Mouse (Mus musculus): ENCODE measurements around the gene Pds5a. TPM values are rescaled to one million over a fixed set of nuclear protein-coding genes. Genes with fewer than 3 reads are reported as not detected.

Pds5a gene
- polyA plus RNA-seq (2012; rRNA removed) (90.6 and 90.8 TPM in 2 replicates), polyA plus RNA-seq (2014; fragmentation: Nextera tagmentation; extraction: Ambion mirVana) (82.7 and 95.3 TPM in 2 replicates)

GRCm38 (mm10) chr5:65697836-65698758 lies at the start of gene Pds5a:
Gene Pds5a (minus strand): TSS chr5:65698273.
- peak; percentile 88 for DNase-seq (ENCODE audit: low spot score)
- H3K27ac ChIP-seq (replicated peaks; ENCODE audit: low read depth, low read length): peak within 1 kb of the TSS; percentile 90
- peaks cover 10% of the 10 kb centered on the region for H3K4me1 ChIP-seq (ENCODE audit: control insufficient read depth, insufficient read depth, low read length)
- WGBS: 0% methylated on average over 41 of the region's 140 CpGs
- H3K4me3 ChIP-seq (replicated peaks; ENCODE audit: low read length): peak within 1 kb of the TSS; percentile 98
- peak; percentile 90 for ATAC-seq (ENCODE audit: low FRiP score, low read depth)
- no peaks in the 10 kb centered on the region for H3K27me3 ChIP-seq (ENCODE audit: control insufficient read depth, insufficient read depth, low read length)
- H3K9ac ChIP-seq (ENCODE audit: low read depth, low read length, severe bottlenecking): peak within 1 kb of the TSS; percentile 97
- no peaks in the 10 kb centered on the region for H3K9me3 ChIP-seq (ENCODE audit: control insufficient read depth, low read length)
- peak within 1 kb of the TSS; percentile 70 for H3K4me2 ChIP-seq (replicated peaks; ENCODE audit: low read depth, low read length, severe bottlenecking)
- peaks cover 15% of the 10 kb centered on the region; the same call in 1 of the 2 replicates for H3K36me3 ChIP-seq (ENCODE audit: control insufficient read depth, insufficient read depth, low read length)
- no peak for TF ChIP-seq POLR2A (IDR thresholded peaks at IDR 0.05; ENCODE audit: borderline replicate concordance, extremely low read depth, insufficient read depth, insufficient read length)

- H3K4me2 ChIP-seq (replicated peaks; ENCODE audit: low read depth, low read length, severe bottlenecking): no peak overlapping the region
- H3K27ac ChIP-seq (replicated peaks; ENCODE audit: low read depth, low read length): no peak overlapping the region
- WGBS: 36% methylated on average over 4 of the region's 5 CpGs
- no peaks in the 10 kb centered on the region for H3K27me3 ChIP-seq (ENCODE audit: control insufficient read depth, insufficient read depth, low read length)
- TF ChIP-seq POLR2A (IDR thresholded peaks at IDR 0.05; ENCODE audit: borderline replicate concordance, extremely low read depth, insufficient read depth, insufficient read length): no peak
- no peaks in the 10 kb centered on the region for H3K36me3 ChIP-seq (ENCODE audit: control insufficient read depth, insufficient read depth, low read length)
- H3K9ac ChIP-seq (ENCODE audit: low read depth, low read length, severe bottlenecking): no peak overlapping the region
- no peaks in the 10 kb centered on the region for H3K9me3 ChIP-seq (ENCODE audit: control insufficient read depth, low read length)
- DNase-seq (ENCODE audit: low spot score) (no peak), ATAC-seq (ENCODE audit: low FRiP score, low read depth) (no peak)
- H3K4me1 ChIP-seq (ENCODE audit: control insufficient read depth, insufficient read depth, low read length): no peaks in the 10 kb centered on the region
- H3K4me3 ChIP-seq (replicated peaks; ENCODE audit: low read length): no peak overlapping the region
Observed at GRCm38 (mm10) chr5:65746908-65747307, 48.8 kb upstream of the Pds5a start.

GRCm38 (mm10) chr5:65739366-65739765 lies 41.3 kb upstream of the Pds5a start:
- Histone ChIP-seq H3K27me3 (ENCODE audit: control insufficient read depth, insufficient read depth, low read length) (no peaks in the 10 kb centered on the region), H3K36me3 (ENCODE audit: control insufficient read depth, insufficient read depth, low read length) (no peaks in the 10 kb centered on the region), H3K4me2 (replicated peaks; ENCODE audit: low read depth, low read length, severe bottlenecking) (no peak overlapping the region), H3K4me1 (ENCODE audit: control insufficient read depth, insufficient read depth, low read length) (no peaks in the 10 kb centered on the region), H3K4me3 (replicated peaks; ENCODE audit: low read length) (no peak overlapping the region), H3K9me3 (ENCODE audit: control insufficient read depth, low read length) (no peaks in the 10 kb centered on the region), H3K27ac (replicated peaks; ENCODE audit: low read depth, low read length) (no peak overlapping the region), H3K9ac (ENCODE audit: low read depth, low read length, severe bottlenecking) (no peak overlapping the region)
- 91% methylated on average over 3 of the region's 3 CpGs for WGBS
- no peak for TF ChIP-seq POLR2A (IDR thresholded peaks at IDR 0.05; ENCODE audit: borderline replicate concordance, extremely low read depth, insufficient read depth, insufficient read length)
- ATAC-seq (ENCODE audit: low FRiP score, low read depth): no peak
- DNase-seq (ENCODE audit: low spot score): no peak

GRCm38 (mm10) chr5:65735601-65736000 lies 37.5 kb upstream of the Pds5a start:
- ATAC-seq (ENCODE audit: low FRiP score, low read depth): no peak
- Histone ChIP-seq H3K27ac (replicated peaks; ENCODE audit: low read depth, low read length) (no peak overlapping the region), H3K9me3 (ENCODE audit: control insufficient read depth, low read length) (no peaks in the 10 kb centered on the region), H3K4me2 (replicated peaks; ENCODE audit: low read depth, low read length, severe bottlenecking) (no peak overlapping the region), H3K4me1 (ENCODE audit: control insufficient read depth, insufficient read depth, low read length) (no peaks in the 10 kb centered on the region), H3K27me3 (ENCODE audit: control insufficient read depth, insufficient read depth, low read length) (no peaks in the 10 kb centered on the region), H3K9ac (ENCODE audit: low read depth, low read length, severe bottlenecking) (no peak overlapping the region), H3K36me3 (ENCODE audit: control insufficient read depth, insufficient read depth, low read length) (no peaks in the 10 kb centered on the region), H3K4me3 (replicated peaks; ENCODE audit: low read length) (no peak overlapping the region)
- 87% methylated on average over 2 of the region's 2 CpGs for WGBS
- no peak for TF ChIP-seq POLR2A (IDR thresholded peaks at IDR 0.05; ENCODE audit: borderline replicate concordance, extremely low read depth, insufficient read depth, insufficient read length)
- DNase-seq (ENCODE audit: low spot score): no peak

- TF ChIP-seq POLR2A (IDR thresholded peaks at IDR 0.05; ENCODE audit: borderline replicate concordance, extremely low read depth, insufficient read depth, insufficient read length): no peak
- Histone ChIP-seq H3K36me3 (ENCODE audit: control insufficient read depth, insufficient read depth, low read length) (no peaks in the 10 kb centered on the region), H3K27me3 (ENCODE audit: control insufficient read depth, insufficient read depth, low read length) (no peaks in the 10 kb centered on the region), H3K9me3 (ENCODE audit: control insufficient read depth, low read length) (no peaks in the 10 kb centered on the region), H3K4me2 (replicated peaks; ENCODE audit: low read depth, low read length, severe bottlenecking) (no peak overlapping the region), H3K4me3 (replicated peaks; ENCODE audit: low read length) (no peak overlapping the region), H3K27ac (replicated peaks; ENCODE audit: low read depth, low read length) (no peak overlapping the region), H3K9ac (ENCODE audit: low read depth, low read length, severe bottlenecking) (no peak overlapping the region), H3K4me1 (ENCODE audit: control insufficient read depth, insufficient read depth, low read length) (no peaks in the 10 kb centered on the region)
- DNase-seq (ENCODE audit: low spot score) (no peak), ATAC-seq (ENCODE audit: low FRiP score, low read depth) (no peak)
- WGBS: 68% methylated on average over 9 of the region's 9 CpGs
Observed at GRCm38 (mm10) chr5:65731173-65732007, 33.3 kb upstream of the Pds5a start.
